Mouse (Mus musculus) bone marrow, adult 2 months (tissue): ENCODE measurements around the gene Dcn. TPM values are rescaled to one million over a fixed set of nuclear protein-coding genes. Genes with fewer than 3 reads are reported as not detected.

Source experiments
- H3K27ac ChIP-seq: fragments of 200-500 bp; 2 replicates; pipeline ENCODE4 v1.5.1; 2012; ENCODE audit warnings: low read depth, mild to moderate bottlenecking, control low read depth, inconsistent platforms, low read length; ENCODE audit not compliant: control insufficient read depth, poor library complexity, insufficient read depth
- H3K4me1 ChIP-seq: fragments of 200-500 bp; 2 replicates; pipeline ENCODE4 v1.6.1; 2011; ENCODE audit warnings: low read length; ENCODE audit not compliant: control insufficient read depth, insufficient read depth
- H3K4me3 ChIP-seq: fragments of 200-500 bp; replicated peaks from 2 replicates; pipeline ENCODE3; 2011; ENCODE audit warnings: mild to moderate bottlenecking, low read depth, low read length, control low read depth; ENCODE audit not compliant: control insufficient read depth
- CTCF ChIP-seq: fragments of 200-500 bp; IDR thresholded peaks from 2 replicates; pipeline ENCODE4 v1.5.1; 2011; ENCODE audit warnings: low read length, control low read depth; ENCODE audit not compliant: control insufficient read depth, insufficient read depth
- POLR2A ChIP-seq: fragments of 200-500 bp; IDR thresholded peaks from 2 replicates; pipeline ENCODE4 v1.6.1; 2011; ENCODE audit warnings: low read depth, mild to moderate bottlenecking, control low read depth, low read length, borderline replicate concordance; ENCODE audit not compliant: control insufficient read depth
- WGBS: fragments of 180-500 bp; shearing (Covaris S2); methylation state at CpG from one replicate; pipeline ENCODE4 v1.1.7; 2018; 5-methylcytosine and 5-hydroxymethylcytosine counted together
- polyA plus RNA-seq: library from polyadenylated mRNA; stranded (reverse); fragments of >200 nt; gene quantifications from 2 replicates; pipeline ENCODE4 v1.2.4, GENCODE M21; 2011; ENCODE audit warnings: low replicate concordance; ENCODE audit not compliant: missing spikeins, insufficient read depth, insufficient read length

The Dcn gene
- polyA plus RNA-seq, 1 experiment, result 19.8 TPM

GRCm38 (mm10) chr10:97492367-97492980 lies 13.1 kb downstream of the Dcn start:
- 66% methylated on average over 4 of the region's 4 CpGs for WGBS
- TF ChIP-seq POLR2A (no peak), CTCF (no peak)
- no peaks in the 10 kb centered on the region for H3K4me1 ChIP-seq
- H3K4me3 ChIP-seq, result no peak overlapping the region
- no peak overlapping the region for H3K27ac ChIP-seq

GRCm38 (mm10) chr10:97497646-97498045 lies 18.2 kb downstream of the Dcn start:
- TF ChIP-seq CTCF (no peak), POLR2A (no peak)
- no peaks in the 10 kb centered on the region for H3K4me1 ChIP-seq

GRCm38 (mm10) chr10:97523366-97523765 lies 44.0 kb downstream of the Dcn start:
- TF ChIP-seq POLR2A, result no peak
- no peak for TF ChIP-seq CTCF
- no peaks in the 10 kb centered on the region for H3K4me1 ChIP-seq
- H3K4me3 ChIP-seq, result no peak overlapping the region
- WGBS, result 80% methylated on average over 3 of the region's 3 CpGs
- no peak overlapping the region for H3K27ac ChIP-seq

More at GRCm38 (mm10) chr10:97497646-97498045, 18.2 kb downstream of the Dcn start:
- no peak overlapping the region for H3K27ac ChIP-seq
- 58% methylated on average over 5 of the region's 5 CpGs for WGBS
- H3K4me3 ChIP-seq, result no peak overlapping the region

- 72% methylated on average over 4 of the region's 4 CpGs for WGBS
- no peak overlapping the region for H3K4me3 ChIP-seq
- no peaks in the 10 kb centered on the region for H3K4me1 ChIP-seq
- TF ChIP-seq POLR2A (no peak), CTCF (no peak)
- no peak overlapping the region for H3K27ac ChIP-seq
These were observed 56.3 kb downstream of the Dcn start for GRCm38 (mm10) chr10:97535697-97536096.

GRCm38 (mm10) chr10:97536921-97537320 lies 57.5 kb downstream of the Dcn start:
- no peak for TF ChIP-seq CTCF
- TF ChIP-seq POLR2A, result no peak
- H3K4me3 ChIP-seq, result no peak overlapping the region
- 55% methylated on average over 2 of the region's 2 CpGs for WGBS
- H3K27ac ChIP-seq, result no peak overlapping the region
- no peaks in the 10 kb centered on the region for H3K4me1 ChIP-seq

- 84% methylated on average over 4 of the region's 4 CpGs for WGBS
- TF ChIP-seq CTCF, result no peak
- Histone ChIP-seq H3K27ac (no peak overlapping the region), H3K4me1 (no peaks in the 10 kb centered on the region), H3K4me3 (no peak overlapping the region)
These were observed 58.8 kb downstream of the Dcn start for GRCm38 (mm10) chr10:97538202-97538601.

GRCm38 (mm10) chr10:97547740-97548139 lies 68.3 kb downstream of the Dcn start:
- Histone ChIP-seq H3K27ac (no peak overlapping the region), H3K4me3 (no peak overlapping the region), H3K4me1 (no peaks in the 10 kb centered on the region)
- 53% methylated on average over 1 of the region's 1 CpGs for WGBS
- no peak for TF ChIP-seq CTCF
- no peak for TF ChIP-seq POLR2A

- H3K4me3 ChIP-seq, result no peak within 1 kb of the TSS
- no peak for TF ChIP-seq CTCF
- TF ChIP-seq POLR2A, result no peak
- 26% methylated on average over 10 of the region's 10 CpGs for WGBS
These were observed 85.8 kb downstream of the Dcn start, which contains the start of gene Lum for GRCm38 (mm10) chr10:97564957-97565856. Gene Lum, plus strand, starts transcription at chr10:97565128.

More at GRCm38 (mm10) chr10:97564957-97565856, 85.8 kb downstream of the Dcn start, which contains the start of gene Lum:
- Histone ChIP-seq H3K4me1 (no peaks in the 10 kb centered on the region), H3K27ac (no peak within 1 kb of the TSS)
